Mouse (Mus musculus) ovary, postnatal 36 days (tissue): ENCODE measurements around the gene Man2a1.
"Not testable (repeated sequence)": the region's sequence is repeated elsewhere in the genome, so short reads cannot be mapped to it uniquely, and the experiment has no call there.

Experiments used
- DNase-seq: peaks from one replicate; pipeline ENCODE4 v3.0.0; 2022; ENCODE audit warnings: low spot score, mixed read lengths

Gene Man2a1

GRCm38 (mm10) chr17:64762651-64763050, 162.1 kb downstream of the Man2a1 start:
- not testable (repeated sequence) for DNase-seq

- no peak for DNase-seq
Measured at GRCm38 (mm10) chr17:64763491-64763890, 163.0 kb downstream of the Man2a1 start.

- DNase-seq: no peak
Measured at GRCm38 (mm10) chr17:64764175-64765122, 163.9 kb downstream of the Man2a1 start.

- DNase-seq: no peak
Measured at GRCm38 (mm10) chr17:64765286-64765685, 164.8 kb downstream of the Man2a1 start.

GRCm38 (mm10) chr17:64766507-64766906, 166.0 kb downstream of the Man2a1 start:
- no peak for DNase-seq

- DNase-seq: no peak
Measured at GRCm38 (mm10) chr17:64770277-64770676, 169.7 kb downstream of the Man2a1 start.

- no peak for DNase-seq
Measured at GRCm38 (mm10) chr17:64772611-64773010, 172.1 kb downstream of the Man2a1 start.

- no peak for DNase-seq
Measured at GRCm38 (mm10) chr17:64774218-64774617, 173.7 kb downstream of the Man2a1 start.

- no peak for DNase-seq
Measured at GRCm38 (mm10) chr17:64778300-64778699, 177.8 kb downstream of the Man2a1 start.

GRCm38 (mm10) chr17:64778756-64779155, 178.2 kb downstream of the Man2a1 start:
- DNase-seq: no peak

GRCm38 (mm10) chr17:64780753-64781490, 180.4 kb downstream of the Man2a1 start:
- no peak for DNase-seq

GRCm38 (mm10) chr17:64782307-64782706, 181.8 kb downstream of the Man2a1 start:
- DNase-seq: no peak

GRCm38 (mm10) chr17:64785961-64786360, 185.4 kb downstream of the Man2a1 start:
- no peak for DNase-seq

GRCm38 (mm10) chr17:64788301-64788700, 187.8 kb downstream of the Man2a1 start:
- no peak for DNase-seq

- DNase-seq: no peak
Measured at GRCm38 (mm10) chr17:64789175-64789574, 188.6 kb downstream of the Man2a1 start.

- no peak for DNase-seq
Measured at GRCm38 (mm10) chr17:64792076-64792475, 191.5 kb downstream of the Man2a1 start.

- no peak for DNase-seq
Measured at GRCm38 (mm10) chr17:64792623-64793022, 192.1 kb downstream of the Man2a1 start.

- no peak for DNase-seq
Measured at GRCm38 (mm10) chr17:64802168-64802955, 201.8 kb downstream of the Man2a1 start.

- no peak for DNase-seq
Measured at GRCm38 (mm10) chr17:64802956-64803275, 202.4 kb downstream of the Man2a1 start.
